Mouse (Mus musculus): ENCODE data around the gene Ly6g6e. TPM values are rescaled to one million over a fixed set of nuclear protein-coding genes. Genes with fewer than 3 reads are reported as not detected.
"Not testable (repeated sequence)": the region's sequence is repeated elsewhere in the genome, so short reads cannot be mapped to it uniquely, and the experiment has no call there.

The Ly6g6e gene
- polyA plus RNA-seq, 1 experiment from 2014 or later, result 0.18 TPM

GRCm38 (mm10) chr17:35104079-35104478 lies 27.4 kb downstream of the Ly6g6e start:
- Histone ChIP-seq H3K27ac (no peak overlapping the region; the same call in 1 of the 2 replicates), H3K36me3 (peaks cover 57% of the 10 kb centered on the region), H3K4me3 (no peak overlapping the region), H3K27me3 (ENCODE audit: insufficient read depth, poor library complexity, severe bottlenecking) (no peaks in the 10 kb centered on the region), H3K4me1 (peaks cover 38% of the 10 kb centered on the region), H3K9me3 (no peaks in the 10 kb centered on the region)
- WGBS, result 84% methylated on average over 7 of the region's 7 CpGs
- no peak for DNase-seq (ENCODE audit: low spot score)

- no peaks in the 10 kb centered on the region for H3K27me3 ChIP-seq (ENCODE audit: insufficient read depth, poor library complexity, severe bottlenecking)
- no peaks in the 10 kb centered on the region for H3K9me3 ChIP-seq
- 58% methylated on average over 6 of the region's 6 CpGs for WGBS
- no peak overlapping the region for H3K27ac ChIP-seq
- peaks cover 50% of the 10 kb centered on the region for H3K36me3 ChIP-seq
- H3K4me1 ChIP-seq, result peaks cover 37% of the 10 kb centered on the region
- H3K4me3 ChIP-seq, result no peak overlapping the region
- no peak for DNase-seq (ENCODE audit: low spot score)
Measured at GRCm38 (mm10) chr17:35104754-35105153, 28.1 kb downstream of the Ly6g6e start.

- Histone ChIP-seq H3K4me3 (peak overlapping the region; percentile 22; the same call in 1 of the 2 replicates), H3K4me1 (peaks cover 27% of the 10 kb centered on the region), H3K27me3 (ENCODE audit: insufficient read depth, poor library complexity, severe bottlenecking) (no peaks in the 10 kb centered on the region), H3K9me3 (no peaks in the 10 kb centered on the region), H3K27ac (peak overlapping the region; percentile 69; the same call in 1 of the 2 replicates), H3K36me3 (peaks cover 39% of the 10 kb centered on the region)
- DNase-seq (ENCODE audit: low spot score), result no peak
- 30% methylated on average over 13 of the region's 13 CpGs for WGBS
Measured at GRCm38 (mm10) chr17:35105740-35106389, 29.2 kb downstream of the Ly6g6e start.

GRCm38 (mm10) chr17:35106522-35106921 lies 29.8 kb downstream of the Ly6g6e start:
- H3K27me3 ChIP-seq (ENCODE audit: insufficient read depth, poor library complexity, severe bottlenecking), result no peaks in the 10 kb centered on the region
- H3K9me3 ChIP-seq, result no peaks in the 10 kb centered on the region
- peaks cover 32% of the 10 kb centered on the region for H3K36me3 ChIP-seq
- no peak for DNase-seq (ENCODE audit: low spot score)
- H3K4me1 ChIP-seq, result peaks cover 31% of the 10 kb centered on the region
- 61% methylated on average over 3 of the region's 3 CpGs for WGBS
- no peak overlapping the region for H3K4me3 ChIP-seq
- H3K27ac ChIP-seq, result no peak overlapping the region

- H3K9me3 ChIP-seq, result no peaks in the 10 kb centered on the region
- 78% methylated on average over 6 of the region's 6 CpGs for WGBS
Measured at GRCm38 (mm10) chr17:35108097-35108496, 31.4 kb downstream of the Ly6g6e start, which contains the start of gene Ly6g5c. Ly6g5c (plus strand) TSS chr17:35108279.

GRCm38 (mm10) chr17:35111774-35112173 lies 35.1 kb downstream of the Ly6g6e start:
- Histone ChIP-seq H3K27ac (peak overlapping the region; percentile 69), H3K36me3 (peaks cover 28% of the 10 kb centered on the region), H3K27me3 (ENCODE audit: insufficient read depth, poor library complexity, severe bottlenecking) (no peaks in the 10 kb centered on the region), H3K4me3 (no peak overlapping the region), H3K9me3 (no peaks in the 10 kb centered on the region), H3K4me1 (peaks cover 7% of the 10 kb centered on the region; the same call in 1 of the 2 replicates)
- 66% methylated on average over 9 of the region's 9 CpGs for WGBS
- DNase-seq (ENCODE audit: low spot score), result no peak

More at GRCm38 (mm10) chr17:35108097-35108496, 31.4 kb downstream of the Ly6g6e start, which contains the start of gene Ly6g5c:
- H3K4me1 ChIP-seq, result peaks cover 20% of the 10 kb centered on the region
- no peak within 1 kb of the TSS for H3K4me3 ChIP-seq
- H3K27ac ChIP-seq, result no peak within 1 kb of the TSS
- DNase-seq (ENCODE audit: low spot score), result no peak
- H3K36me3 ChIP-seq, result peaks cover 17% of the 10 kb centered on the region
- H3K27me3 ChIP-seq (ENCODE audit: insufficient read depth, poor library complexity, severe bottlenecking), result no peaks in the 10 kb centered on the region

- WGBS, result 87% methylated on average over 8 of the region's 8 CpGs
- no peak for DNase-seq (ENCODE audit: low spot score)
- H3K27ac ChIP-seq, result no peak within 1 kb of the TSS
Measured at GRCm38 (mm10) chr17:35115046-35116019, 38.6 kb downstream of the Ly6g6e start, which contains the start of gene Ly6g5b. Ly6g5b (minus strand) TSS chr17:35115428.

GRCm38 (mm10) chr17:35120745-35121142 lies 44.0 kb downstream of the Ly6g6e start:
- peaks cover 27% of the 10 kb centered on the region for H3K4me1 ChIP-seq
- WGBS, result under 1% methylated on average over 33 of the region's 33 CpGs
- peaks cover 57% of the 10 kb centered on the region for H3K36me3 ChIP-seq
- H3K4me3 ChIP-seq, result peak overlapping the region; percentile 97
- H3K27ac ChIP-seq, result peak overlapping the region; percentile 94
- H3K27me3 ChIP-seq (ENCODE audit: insufficient read depth, poor library complexity, severe bottlenecking), result no peaks in the 10 kb centered on the region
- H3K9me3 ChIP-seq, result no peaks in the 10 kb centered on the region
- no peak for DNase-seq (ENCODE audit: low spot score)

More at GRCm38 (mm10) chr17:35115046-35116019, 38.6 kb downstream of the Ly6g6e start, which contains the start of gene Ly6g5b:
- Histone ChIP-seq H3K36me3 (peaks cover 55% of the 10 kb centered on the region), H3K27me3 (ENCODE audit: insufficient read depth, poor library complexity, severe bottlenecking) (no peaks in the 10 kb centered on the region), H3K9me3 (no peaks in the 10 kb centered on the region), H3K4me1 (peaks cover 12% of the 10 kb centered on the region; the same call in 1 of the 2 replicates), H3K4me3 (no peak within 1 kb of the TSS)

- Histone ChIP-seq H3K36me3 (peaks cover 52% of the 10 kb centered on the region), H3K27me3 (ENCODE audit: insufficient read depth, poor library complexity, severe bottlenecking) (no peaks in the 10 kb centered on the region)
- under 1% methylated on average over 50 of the region's 50 CpGs for WGBS
Measured at GRCm38 (mm10) chr17:35121143-35121799, 44.6 kb downstream of the Ly6g6e start, which contains the start of gene Gpank1. Gpank1 (plus strand) TSS chr17:35121455.

GRCm38 (mm10) chr17:35121871-35122303 lies 45.2 kb downstream of the Ly6g6e start, which contains the start of gene Csnk2b:
Csnk2b (minus strand) TSS chr17:35122053.
- H3K27me3 ChIP-seq (ENCODE audit: insufficient read depth, poor library complexity, severe bottlenecking), result no peaks in the 10 kb centered on the region
- WGBS, result under 1% methylated on average over 19 of the region's 19 CpGs
- peak within 1 kb of the TSS; percentile 94 for H3K27ac ChIP-seq
- no peak for DNase-seq (ENCODE audit: low spot score)
- peaks cover 48% of the 10 kb centered on the region for H3K36me3 ChIP-seq
- H3K4me3 ChIP-seq, result peak within 1 kb of the TSS; percentile 97
- peaks cover 35% of the 10 kb centered on the region for H3K4me1 ChIP-seq
- no peaks in the 10 kb centered on the region for H3K9me3 ChIP-seq

More at GRCm38 (mm10) chr17:35121143-35121799, 44.6 kb downstream of the Ly6g6e start, which contains the start of gene Gpank1:
- H3K9me3 ChIP-seq, result no peaks in the 10 kb centered on the region
- peak; percentile 99 for DNase-seq (ENCODE audit: low spot score)
- peak within 1 kb of the TSS; percentile 97 for H3K4me3 ChIP-seq
- H3K4me1 ChIP-seq, result peaks cover 29% of the 10 kb centered on the region
- H3K27ac ChIP-seq, result peak within 1 kb of the TSS; percentile 94

GRCm38 (mm10) chr17:35123287-35123686 lies 46.6 kb downstream of the Ly6g6e start:
- not testable (repeated sequence) for H3K27ac ChIP-seq
- WGBS, result 88% methylated on average over 9 of the region's 9 CpGs

More at GRCm38 (mm10) chr17:35123287-35123686, 46.6 kb downstream of the Ly6g6e start:
- DNase-seq (ENCODE audit: low spot score); H3K9me3 ChIP-seq; H3K27me3 ChIP-seq (ENCODE audit: insufficient read depth, poor library complexity, severe bottlenecking); H3K4me3 ChIP-seq: not testable (repeated sequence)
- Histone ChIP-seq H3K4me1 (peaks cover 45% of the 10 kb centered on the region), H3K36me3 (peaks cover 44% of the 10 kb centered on the region)

Data from heart, embryonic 10.5 days (tissue).